Mouse (Mus musculus): ENCODE results near the gene Olfr312.
A peak's percentile ranks its signal among the peaks of the same experiment; 100 is the strongest.

The Olfr312 gene

GRCm38 (mm10) chr11:58860744-58861143 is 31.7 kb downstream of the Olfr312 start:
- no peak for DNase-seq (ENCODE audit: low spot score in 2 of 2)

- DNase-seq (ENCODE audit: low spot score in 2 of 2): peak; percentile 80 to 89
These were observed 38.3 kb downstream of the Olfr312 start, which contains the start of gene 2810021J22Rik for GRCm38 (mm10) chr11:58867039-58867953. Gene 2810021J22Rik, plus strand, starts transcription at chr11:58867216.

- DNase-seq (ENCODE audit: low spot score in 2 of 2): no peak
These were observed 38.9 kb downstream of the Olfr312 start for GRCm38 (mm10) chr11:58867954-58868330.

GRCm38 (mm10) chr11:58870961-58871360 is 41.9 kb downstream of the Olfr312 start:
- no peak for DNase-seq (ENCODE audit: low spot score in 2 of 2)

- no peak for DNase-seq (ENCODE audit: low spot score in 2 of 2)
These were observed 54.7 kb downstream of the Olfr312 start for GRCm38 (mm10) chr11:58883756-58884155.

Data from spleen, postnatal 4 days (tissue).